Mouse (Mus musculus) limb, embryonic 11.5 days (tissue): ENCODE results near the gene Tmem41b. TPM values are rescaled to one million over a fixed set of nuclear protein-coding genes. Genes with fewer than 3 reads are reported as not detected.
"Not testable (repeated sequence)": the region's sequence is repeated elsewhere in the genome, so short reads cannot be mapped to it uniquely, and the experiment has no call there.

Source experiments
- ATAC-seq: fragments of 200-750 bp; cut with Nextera tagmentation; 2 replicates; pipeline ENCODE4 v1.8.0; 2017; ENCODE audit warnings: low read depth; ENCODE audit not compliant: insufficient number of reproducible peaks, low FRiP score, low TSS enrichment
- DNase-seq: peaks from one replicate; pipeline ENCODE4 v3.0.0-alpha.2; 2015; ENCODE audit warnings: low spot score
- H3K27ac ChIP-seq: fragments of 300-500 bp; sonication (generic); replicated peaks from 2 replicates; pipeline ENCODE4 v1.5.1; 2014; ENCODE audit warnings: low read depth, mild to moderate bottlenecking, low read length
- H3K27me3 ChIP-seq: fragments of 300-500 bp; sonication (generic); 2 replicates; pipeline ENCODE4 v1.6.1; 2014; ENCODE audit warnings: mild to moderate bottlenecking, low read length, mixed read lengths; ENCODE audit not compliant: control insufficient read depth, insufficient read depth
- H3K36me3 ChIP-seq: fragments of 300-500 bp; sonication (generic); 2 replicates; pipeline ENCODE4 v1.6.1; 2014; ENCODE audit warnings: mild to moderate bottlenecking, low read length, moderate library complexity, mixed read lengths; ENCODE audit not compliant: control insufficient read depth, insufficient read depth
- H3K4me1 ChIP-seq: fragments of 300-500 bp; sonication (generic); 2 replicates; pipeline ENCODE4 v1.6.1; 2014; ENCODE audit warnings: low read length, mixed read lengths; ENCODE audit not compliant: control insufficient read depth, insufficient read depth
- H3K4me2 ChIP-seq: fragments of 300-500 bp; sonication (generic); 2 replicates; pipeline ENCODE4 v1.6.1; 2014; ENCODE audit warnings: low read depth, mild to moderate bottlenecking, moderate library complexity; ENCODE audit not compliant: severe bottlenecking
- H3K4me3 ChIP-seq: fragments of 300-500 bp; sonication (generic); 2 replicates; pipeline ENCODE4 v1.5.1; 2014; ENCODE audit warnings: low read depth, low read length
- H3K9ac ChIP-seq: fragments of 300-500 bp; sonication (generic); 2 replicates; pipeline ENCODE4 v1.6.1; 2014; ENCODE audit warnings: mild to moderate bottlenecking, low read length
- H3K9me3 ChIP-seq: fragments of 300-500 bp; sonication (generic); 2 replicates; pipeline ENCODE4 v1.6.1; 2016; ENCODE audit warnings: low read length; ENCODE audit not compliant: control insufficient read depth
- WGBS: fragments of 180-500 bp; shearing (Covaris S2); extraction: QIAGEN DNeasy Blood & Tissue Kit; methylation state at CpG from one replicate; pipeline ENCODE4 v1.1.7; 2014; 5-methylcytosine and 5-hydroxymethylcytosine counted together
- polyA plus RNA-seq: library from polyadenylated mRNA; unstranded; fragments of >200 nt; fragmentation: Nextera tagmentation; extraction: Ambion mirVana; gene quantifications from 2 replicates; pipeline ENCODE4 v1.2.1, GENCODE M21; 2014

The Tmem41b gene
- polyA plus RNA-seq, 1 experiment from 2014 or later: 75.7 TPM

DNA sequence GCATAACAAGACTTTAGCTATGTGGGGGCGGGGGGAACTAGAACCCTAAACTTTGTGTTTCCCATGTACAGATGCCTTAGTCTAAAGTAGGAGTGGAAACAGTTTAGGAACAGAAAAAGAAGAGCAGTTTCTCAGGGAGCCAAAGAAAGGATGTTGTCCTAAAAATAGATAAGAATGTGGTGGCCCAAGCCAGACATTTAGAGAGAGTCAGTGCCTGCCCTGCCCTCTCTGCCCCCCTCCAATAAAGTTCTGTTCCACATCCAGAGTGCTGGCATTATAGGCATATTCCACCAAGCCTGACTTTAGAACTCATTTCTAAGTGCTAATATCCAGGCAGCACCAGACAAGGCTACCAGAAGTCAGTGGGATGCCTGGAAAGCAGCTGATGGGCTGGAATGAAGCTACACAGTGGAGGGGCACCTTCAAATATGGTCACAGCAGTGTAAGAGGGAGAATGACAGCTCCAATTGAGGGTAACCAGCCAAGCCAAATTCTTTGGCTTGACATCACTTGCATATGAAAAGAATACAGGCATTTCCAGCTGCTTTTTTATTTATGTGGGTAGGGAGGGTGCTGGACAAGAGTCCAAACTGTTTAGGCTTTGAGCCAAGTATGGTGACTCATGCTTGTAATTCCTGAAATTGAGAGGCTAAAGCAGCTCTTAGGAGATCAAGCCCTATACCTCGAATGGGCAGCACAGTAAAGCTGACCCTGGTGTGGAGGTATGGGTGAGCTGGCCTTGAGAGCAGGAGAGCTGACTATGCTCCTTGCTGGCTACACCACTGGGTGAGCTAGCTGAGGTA, 6.6 kb upstream of the Tmem41b start:
- Histone ChIP-seq H3K9ac (no peak overlapping the region), H3K9me3 (no peaks in the 10 kb centered on the region), H3K4me2 (no peak overlapping the region), H3K27me3 (no peaks in the 10 kb centered on the region), H3K4me3 (no peak overlapping the region), H3K4me1 (no peaks in the 10 kb centered on the region), H3K36me3 (no peaks in the 10 kb centered on the region), H3K27ac (no peak overlapping the region)
- DNase-seq: no peak
- 68% methylated on average over 2 of the region's 2 CpGs for WGBS
- ATAC-seq: no peak

GRCm38 (mm10) chr7:109991286-109991685, 4.6 kb upstream of the Tmem41b start:
- Histone ChIP-seq H3K4me2 (no peak overlapping the region), H3K9me3 (no peaks in the 10 kb centered on the region), H3K36me3 (no peaks in the 10 kb centered on the region), H3K27ac (no peak overlapping the region), H3K9ac (no peak overlapping the region), H3K4me1 (no peaks in the 10 kb centered on the region), H3K27me3 (no peaks in the 10 kb centered on the region), H3K4me3 (no peak overlapping the region)
- ATAC-seq (no peak), DNase-seq (no peak)
- WGBS: 89% methylated on average over 1 of the region's 1 CpGs

DNA sequence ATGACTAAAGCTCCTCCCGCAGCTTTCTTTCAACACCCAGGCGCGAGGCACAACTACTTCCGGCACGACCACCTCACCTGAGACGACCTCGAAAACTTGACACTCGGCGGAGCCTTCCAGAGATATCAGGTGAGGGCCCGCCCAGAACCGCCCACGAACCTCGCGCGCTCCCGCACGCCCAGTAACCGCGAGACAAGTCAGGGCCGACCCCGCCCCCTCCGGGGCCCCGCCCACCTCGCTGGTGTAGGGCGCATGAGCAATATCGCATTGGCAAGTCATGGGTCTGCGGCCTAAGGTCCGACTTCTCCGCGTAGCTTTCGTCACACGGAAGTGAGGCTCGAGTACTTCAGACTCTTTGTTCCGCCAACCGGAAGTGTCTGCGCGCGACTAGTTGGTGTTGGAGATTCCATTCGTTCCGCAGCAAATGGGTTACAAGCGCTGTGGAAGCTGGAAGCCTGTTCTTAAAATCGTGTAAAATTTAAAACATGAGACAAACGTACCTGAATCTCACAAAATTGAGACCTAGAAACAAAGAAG, 528 bp downstream of the Tmem41b start:
- Histone ChIP-seq H3K27ac (peak overlapping the region; percentile 75), H3K4me3 (peak overlapping the region; percentile 64), H3K9ac (peak overlapping the region; percentile 65), H3K4me1 (no peaks in the 10 kb centered on the region), H3K9me3 (no peaks in the 10 kb centered on the region), H3K27me3 (no peaks in the 10 kb centered on the region), H3K36me3 (0 out of 2 replicates have a peak, but pooled peaks cover 3% of the 10 kb centered on the region), H3K4me2 (peak overlapping the region; percentile 53)
- WGBS: under 1% methylated on average over 43 of the region's 43 CpGs
- peak; percentile 99 for ATAC-seq
- DNase-seq: peak; percentile 100

GRCm38 (mm10) chr7:109985661-109986132, 1.0 kb downstream of the Tmem41b start:
- Histone ChIP-seq H3K4me2 (peak overlapping the region; percentile 53), H3K36me3 (0 out of 2 replicates have a peak, but pooled peaks cover 3% of the 10 kb centered on the region), H3K27me3 (no peaks in the 10 kb centered on the region), H3K9me3 (no peaks in the 10 kb centered on the region), H3K9ac (peak overlapping the region; percentile 57), H3K4me3 (peak overlapping the region; percentile 64), H3K4me1 (no peaks in the 10 kb centered on the region), H3K27ac (peak overlapping the region; percentile 42)
- ATAC-seq (peak; percentile 72), DNase-seq (no peak)
- under 1% methylated on average over 27 of the region's 27 CpGs for WGBS

DNA sequence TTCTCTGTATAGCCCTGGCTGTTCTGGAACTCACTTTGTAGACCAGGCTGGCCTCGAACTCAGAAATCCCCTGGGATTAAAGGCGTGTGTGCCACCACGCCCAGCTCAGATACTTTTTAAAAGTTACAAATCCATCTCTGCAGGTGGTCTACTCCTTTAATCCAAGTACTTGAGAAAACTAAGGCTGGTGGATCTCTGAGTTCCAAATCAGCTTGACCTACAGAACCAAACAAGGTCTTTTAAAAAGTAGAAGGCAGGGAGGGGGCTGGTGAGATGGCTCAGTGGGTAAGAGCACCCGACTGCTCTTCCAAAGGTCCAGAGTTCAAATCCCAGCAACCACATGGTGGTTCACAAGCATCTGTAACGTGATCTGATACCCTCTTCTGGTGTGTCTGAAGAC, 2.1 kb downstream of the Tmem41b start:
- H3K4me2 ChIP-seq, H3K27me3 ChIP-seq, H3K9me3 ChIP-seq, H3K9ac ChIP-seq, H3K4me1 ChIP-seq, H3K27ac ChIP-seq, H3K36me3 ChIP-seq, DNase-seq, H3K4me3 ChIP-seq, ATAC-seq: not testable (repeated sequence)
- 84% methylated on average over 5 of the region's 5 CpGs for WGBS

GRCm38 (mm10) chr7:109977131-109977530, 9.6 kb downstream of the Tmem41b start:
- H3K4me2 ChIP-seq, H3K27ac ChIP-seq, ATAC-seq, H3K36me3 ChIP-seq, H3K9me3 ChIP-seq, H3K9ac ChIP-seq, H3K27me3 ChIP-seq, H3K4me3 ChIP-seq, H3K4me1 ChIP-seq, DNase-seq: not testable (repeated sequence)
- WGBS: 71% methylated on average over 5 of the region's 5 CpGs

GRCm38 (mm10) chr7:109975966-109976715, 10.6 kb downstream of the Tmem41b start:
- no peaks in the 10 kb centered on the region for H3K9me3 ChIP-seq
- no peak overlapping the region for H3K4me2 ChIP-seq
- no peaks in the 10 kb centered on the region for H3K4me1 ChIP-seq
- 91% methylated on average over 6 of the region's 6 CpGs for WGBS
- H3K36me3 ChIP-seq: peaks cover 4% of the 10 kb centered on the region; the same call in 1 of the 2 replicates
- no peak overlapping the region for H3K4me3 ChIP-seq
- no peak overlapping the region for H3K9ac ChIP-seq
- no peaks in the 10 kb centered on the region for H3K27me3 ChIP-seq
- DNase-seq: no peak
- ATAC-seq: no peak
- no peak overlapping the region for H3K27ac ChIP-seq

DNA sequence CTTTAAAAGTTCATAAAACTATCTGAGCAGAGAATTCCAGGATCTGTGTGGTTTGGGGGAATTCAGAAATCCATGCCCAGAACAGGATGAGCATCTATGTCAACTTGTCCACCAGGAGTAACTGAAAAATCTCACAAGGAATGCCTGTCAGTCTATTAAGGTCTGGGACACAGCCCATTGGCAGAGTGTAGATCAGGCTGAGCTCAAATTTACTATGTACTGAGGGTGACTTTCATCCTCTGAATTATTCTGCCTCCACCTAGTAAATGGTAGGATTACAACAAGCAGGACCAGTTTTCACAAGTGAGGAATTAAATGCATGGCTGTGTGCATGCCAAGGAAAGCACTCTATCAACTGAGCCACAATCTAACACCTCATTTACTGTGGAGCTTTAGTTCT, 17.2 kb downstream of the Tmem41b start:
- Histone ChIP-seq H3K27ac (no peak overlapping the region), H3K9ac (no peak overlapping the region), H3K4me1 (no peaks in the 10 kb centered on the region), H3K4me2 (no peak overlapping the region), H3K4me3 (no peak overlapping the region), H3K36me3 (no peaks in the 10 kb centered on the region), H3K9me3 (no peaks in the 10 kb centered on the region; the same call in 1 of the 2 replicates), H3K27me3 (no peaks in the 10 kb centered on the region)
- no peak for ATAC-seq
- DNase-seq: no peak
